In genomic region chr15:78947657-78948056, GRCm38 (mm10) we compare ENCODE assay signal across 8 mouse cellular contexts. TPM values are rescaled to one million over a fixed set of nuclear protein-coding genes. Genes with fewer than 3 reads are reported as not detected.
DNase-seq lines count a peak whose midpoint lies in the region; ATAC-seq and TF ChIP-seq lines count a peak whose summit lies in the region.

TSS of gene Triobp (plus strand) at chr15:78947724.

- H3K4me2 ChIP-seq in lung, postnatal 0 days (replicated peaks; ENCODE audit: low read depth, low read length) = peak within 1 kb of the TSS; percentile 54

- WGBS in lung, postnatal 0 days = 0% methylated on average over 24 of the region's 24 CpGs

- no peak within 1 kb of the TSS for H3K27ac ChIP-seq in lung, postnatal 0 days (ENCODE audit: low read length)

- H3K27me3 ChIP-seq in lung, postnatal 0 days (replicated peaks; ENCODE audit: insufficient read depth, low read length) = no peaks in the 10 kb centered on the region

- H3K9me3 ChIP-seq in lung, postnatal 0 days (ENCODE audit: low read length) = no peaks in the 10 kb centered on the region

- H3K4me1 ChIP-seq in lung, postnatal 0 days (ENCODE audit: insufficient read depth, low read depth, low read length) = no peaks in the 10 kb centered on the region

- peak; percentile 88 for DNase-seq in MEL-GATA-1-ER (ENCODE audit: extremely low read depth, low read depth)
- DNase-seq in cerebellum, adult 9-10 months = peak; percentile 94
- DNase-seq in forelimb bud, embryonic 11.5 days (ENCODE audit: low read depth, low spot score) = peak; percentile 90
- peak; percentile 89 for DNase-seq in heart, postnatal 4 days
- peak; percentile 85 for DNase-seq in layer of hippocampus, adult 9-11 months
- peak; percentile 99 for DNase-seq in lung, postnatal 0 days (ENCODE audit: low spot score)
- peak; percentile 83 for DNase-seq in ovary, postnatal 36 days (ENCODE audit: low spot score)
- peak; percentile 72 for DNase-seq in urinary bladder, postnatal 25 days (ENCODE audit: low spot score)

- H3K36me3 ChIP-seq in lung, postnatal 0 days (ENCODE audit: insufficient read depth, low read length) = no peaks in the 10 kb centered on the region

- peak within 1 kb of the TSS; percentile 17; the same call in 1 of the 2 replicates for H3K4me3 ChIP-seq in lung, postnatal 0 days (ENCODE audit: low read depth, low read length)

- no peak within 1 kb of the TSS for H3K9ac ChIP-seq in lung, postnatal 0 days (replicated peaks; ENCODE audit: low read depth)

- no peak for TF ChIP-seq EP300 in lung, postnatal 0 days (IDR thresholded peaks at IDR 0.05)

- no peak for TF ChIP-seq CTCF in lung, postnatal 0 days (IDR thresholded peaks at IDR 0.05)

- ATAC-seq in lung, postnatal 0 days = peak; percentile 100

RNA-seq across cellular contexts. Expression of gene Triobp, which starts in this region (rescaled TPM):
- total RNA-seq in heart, postnatal 4 days (2021) = 10 to 100 TPM; 59.0 to 68.2 TPM
- polyA plus RNA-seq in lung, postnatal 0 days (2015; fragmentation: Nextera tagmentation; extraction: Ambion mirVana) = 22.5 and 23.9 TPM in 2 replicates
